Mouse (Mus musculus) forebrain, embryonic 10.5 days (tissue): Measurements from ENCODE around the gene Ibtk. TPM values are rescaled to one million over a fixed set of nuclear protein-coding genes. Genes with fewer than 3 reads are reported as not detected.

ENCODE experiments used
- DNase-seq: peaks from one replicate; pipeline ENCODE4 v3.0.0-alpha.2; 2017; ENCODE audit warnings: low spot score; ENCODE audit errors: extremely low spot score
- H3K27ac ChIP-seq: fragments of 300-500 bp; sonication (generic); 2 replicates; pipeline ENCODE4 v1.5.1; 2016; ENCODE audit warnings: mild to moderate bottlenecking
- H3K27me3 ChIP-seq: fragments of 300-500 bp; sonication (generic); 2 replicates; pipeline ENCODE4 v1.6.1; 2016; ENCODE audit warnings: mild to moderate bottlenecking; ENCODE audit not compliant: poor library complexity, severe bottlenecking
- H3K36me3 ChIP-seq: fragments of 300-500 bp; sonication (generic); replicated peaks from 2 replicates; pipeline ENCODE4 v1.6.1; 2016; ENCODE audit warnings: mild to moderate bottlenecking, moderate library complexity
- H3K4me1 ChIP-seq: fragments of 300-500 bp; sonication (generic); 2 replicates; pipeline ENCODE4 v1.6.1; 2016
- H3K4me3 ChIP-seq: fragments of 300-500 bp; sonication (generic); 2 replicates; pipeline ENCODE4 v1.5.1; 2016; ENCODE audit warnings: mild to moderate bottlenecking, moderate library complexity
- H3K9me3 ChIP-seq: fragments of 300-500 bp; sonication (generic); 2 replicates; pipeline ENCODE4 v1.6.1; 2016; ENCODE audit warnings: mild to moderate bottlenecking, moderate library complexity
- WGBS: fragments of 180-500 bp; shearing (Covaris S2); methylation state at CpG from one replicate; pipeline ENCODE4 v1.1.7; 2016; 5-methylcytosine and 5-hydroxymethylcytosine counted together
- polyA plus RNA-seq: library from polyadenylated mRNA; unstranded; fragments of >200 nt; fragmentation: Nextera tagmentation; extraction: Ambion mirVana; gene quantifications from 2 replicates; pipeline ENCODE4 v1.2.1, GENCODE M21; 2016

Gene Ibtk
- polyA plus RNA-seq, 1 experiment from 2014 or later = 35.5 TPM

DNA sequence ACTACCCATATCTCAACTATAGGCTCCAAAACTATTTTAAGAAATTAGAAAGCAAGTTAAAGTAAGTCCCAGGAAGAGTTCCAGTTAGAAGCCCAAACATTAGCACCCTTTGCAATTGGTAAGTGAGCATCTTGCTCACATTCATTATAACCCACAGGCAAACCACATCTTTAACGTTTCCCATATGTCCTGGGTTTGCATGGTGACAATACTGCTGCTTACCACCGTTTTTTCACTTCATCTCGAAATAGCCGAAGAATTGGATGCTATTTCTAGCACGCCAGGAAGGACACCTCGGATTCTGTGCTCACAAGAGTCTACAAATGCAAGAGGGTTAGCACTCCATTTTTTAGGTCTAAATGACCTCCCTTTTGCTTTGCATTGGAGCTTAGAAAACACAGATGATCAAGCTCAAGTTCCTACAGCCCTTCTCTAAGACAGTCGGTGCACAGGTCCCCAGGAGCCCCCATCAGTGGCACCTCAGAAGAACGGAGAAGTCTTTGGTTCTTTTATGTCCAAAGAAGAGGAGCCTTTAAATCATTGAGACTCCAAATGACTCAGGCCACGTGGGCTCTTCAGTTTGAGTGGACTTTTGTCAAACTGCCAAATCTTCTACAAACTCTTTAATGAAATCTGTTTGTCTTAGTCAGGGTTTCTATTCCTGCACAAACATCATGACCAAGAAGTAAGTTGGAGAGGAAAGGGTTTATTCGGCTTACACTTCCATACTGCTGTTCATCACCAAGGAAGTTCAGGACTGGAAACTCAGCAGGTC, 73.8 kb downstream of the Ibtk start:
- Histone ChIP-seq H3K4me1 (peaks cover 8% of the 10 kb centered on the region), H3K36me3 (no peaks in the 10 kb centered on the region), H3K4me3 (no peak overlapping the region), H3K9me3 (no peaks in the 10 kb centered on the region), H3K27ac (no peak overlapping the region), H3K27me3 (no peaks in the 10 kb centered on the region)
- no peak for DNase-seq
- 86% methylated on average over 10 of the region's 10 CpGs for WGBS

DNA sequence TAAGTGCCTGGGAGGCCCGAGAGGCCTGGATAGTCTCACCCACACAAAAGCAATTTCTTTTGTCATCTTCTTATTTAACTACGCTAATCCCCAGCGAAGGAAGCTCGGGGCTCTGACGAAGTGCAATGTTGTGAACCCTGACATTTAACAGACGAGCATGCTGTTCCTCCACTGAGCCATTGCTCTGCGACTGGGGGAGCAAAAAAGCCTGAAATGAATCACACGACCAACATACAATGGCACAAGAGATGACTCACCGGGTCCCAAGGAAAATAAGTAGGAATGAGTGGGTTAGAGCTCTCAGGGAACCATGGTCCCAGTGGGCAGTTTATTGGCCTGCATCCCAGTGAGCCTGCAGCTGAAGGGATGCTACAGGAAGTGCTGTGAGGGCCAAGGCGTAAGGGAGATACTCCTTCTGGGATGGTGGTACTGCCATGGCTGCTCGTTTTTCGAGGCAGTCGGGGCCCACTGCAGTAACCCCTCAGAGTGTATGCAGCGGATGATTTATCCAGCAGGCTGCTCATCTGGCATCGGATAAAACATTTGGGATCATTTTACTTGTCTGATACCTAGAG, 75.1 kb downstream of the Ibtk start:
- Histone ChIP-seq H3K36me3 (no peaks in the 10 kb centered on the region), H3K4me3 (no peak overlapping the region), H3K4me1 (peaks cover 8% of the 10 kb centered on the region), H3K27ac (no peak overlapping the region), H3K9me3 (no peaks in the 10 kb centered on the region), H3K27me3 (no peaks in the 10 kb centered on the region)
- WGBS = 68% methylated on average over 15 of the region's 15 CpGs
- no peak for DNase-seq

DNA sequence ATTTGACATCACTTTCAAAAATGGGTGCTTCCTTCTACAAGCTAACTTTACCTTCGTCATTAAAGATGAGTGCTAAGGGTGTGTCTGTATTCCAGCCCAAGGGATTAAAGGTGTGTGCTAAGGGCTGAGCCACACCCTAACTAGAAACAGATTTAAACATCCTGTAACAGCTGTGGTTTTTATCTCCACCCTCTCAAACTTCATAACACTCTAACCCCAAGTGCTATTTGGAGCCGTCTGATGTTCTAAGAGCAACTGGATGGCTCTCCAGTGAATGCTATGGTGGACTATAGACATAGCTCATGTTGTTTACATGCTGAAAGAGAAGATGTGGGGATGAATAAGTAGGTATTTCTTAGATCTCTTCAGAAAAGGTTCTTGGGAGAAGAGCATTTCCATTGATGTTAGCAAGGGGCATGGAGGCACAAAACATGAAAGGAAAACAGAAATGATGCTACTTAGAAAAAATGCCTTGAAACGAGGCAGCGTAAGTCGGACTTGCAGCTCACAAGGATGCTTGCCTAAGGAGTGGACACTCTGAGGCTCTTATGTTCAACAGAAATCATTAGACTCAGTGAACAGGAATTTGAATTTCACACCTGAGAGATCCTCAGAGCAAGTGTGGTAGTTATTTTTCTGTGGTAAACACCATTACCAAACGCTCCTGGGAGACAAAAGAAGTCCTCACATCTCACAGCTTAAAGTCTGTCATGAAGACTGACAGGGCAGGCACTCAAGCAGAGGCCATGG, 77.4 kb downstream of the Ibtk start:
- H3K4me1 ChIP-seq = peaks cover 8% of the 10 kb centered on the region
- no peaks in the 10 kb centered on the region for H3K27me3 ChIP-seq
- H3K27ac ChIP-seq = no peak overlapping the region
- WGBS = 88% methylated on average over 6 of the region's 6 CpGs
- H3K36me3 ChIP-seq = no peaks in the 10 kb centered on the region
- no peaks in the 10 kb centered on the region for H3K9me3 ChIP-seq
- H3K4me3 ChIP-seq = no peak overlapping the region
- no peak for DNase-seq

DNA sequence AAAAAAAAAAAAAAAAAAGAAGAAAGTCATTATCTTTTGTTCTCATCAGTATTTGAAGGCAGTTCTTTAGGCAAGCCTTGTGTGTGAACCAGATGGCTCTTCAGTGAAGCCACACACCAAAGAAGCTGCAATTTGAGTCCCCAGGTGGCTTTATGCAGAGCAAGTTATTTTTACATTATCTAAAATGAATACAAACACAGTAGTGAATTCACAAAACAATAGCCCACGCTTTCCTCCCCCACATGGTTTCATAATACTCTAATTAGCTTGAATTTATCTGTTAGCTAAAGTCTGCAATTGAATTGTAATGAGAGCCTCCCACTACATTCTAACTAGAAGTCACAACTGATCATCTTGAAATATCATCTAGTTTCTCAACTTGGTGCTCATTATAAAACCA, 84.8 kb downstream of the Ibtk start:
- DNase-seq = no peak
- H3K27ac ChIP-seq = no peak overlapping the region
- no peak overlapping the region for H3K4me3 ChIP-seq
- 70% methylated on average over 1 of the region's 1 CpGs for WGBS
- H3K36me3 ChIP-seq = no peaks in the 10 kb centered on the region
- no peaks in the 10 kb centered on the region for H3K27me3 ChIP-seq
- peaks cover 4% of the 10 kb centered on the region for H3K4me1 ChIP-seq
- no peaks in the 10 kb centered on the region for H3K9me3 ChIP-seq

DNA sequence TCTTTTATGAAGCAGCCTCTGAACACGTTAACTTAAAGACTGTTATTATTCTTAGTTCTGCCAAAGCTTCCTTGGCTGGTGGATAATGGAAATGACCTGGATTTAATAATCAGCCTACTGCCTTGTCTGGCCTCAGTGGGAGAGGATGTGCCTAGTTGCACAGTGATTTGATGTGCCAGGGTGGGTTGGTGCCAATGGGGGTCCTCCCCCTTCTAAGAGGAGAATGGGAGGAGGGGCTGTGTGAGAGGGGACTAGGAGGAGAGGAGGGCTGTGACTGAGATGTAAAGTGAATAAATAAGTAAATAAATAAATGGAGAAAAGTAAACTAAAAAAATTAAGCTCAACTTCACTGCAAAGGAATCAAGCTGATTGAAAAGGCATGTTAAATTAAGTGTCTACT, 85.3 kb downstream of the Ibtk start:
- no peak overlapping the region for H3K27ac ChIP-seq
- no peaks in the 10 kb centered on the region for H3K36me3 ChIP-seq
- no peaks in the 10 kb centered on the region for H3K9me3 ChIP-seq
- no peak overlapping the region for H3K4me3 ChIP-seq
- peaks cover 4% of the 10 kb centered on the region for H3K4me1 ChIP-seq
- WGBS = 79% methylated on average over 1 of the region's 1 CpGs
- no peak for DNase-seq
- H3K27me3 ChIP-seq = no peaks in the 10 kb centered on the region

DNA sequence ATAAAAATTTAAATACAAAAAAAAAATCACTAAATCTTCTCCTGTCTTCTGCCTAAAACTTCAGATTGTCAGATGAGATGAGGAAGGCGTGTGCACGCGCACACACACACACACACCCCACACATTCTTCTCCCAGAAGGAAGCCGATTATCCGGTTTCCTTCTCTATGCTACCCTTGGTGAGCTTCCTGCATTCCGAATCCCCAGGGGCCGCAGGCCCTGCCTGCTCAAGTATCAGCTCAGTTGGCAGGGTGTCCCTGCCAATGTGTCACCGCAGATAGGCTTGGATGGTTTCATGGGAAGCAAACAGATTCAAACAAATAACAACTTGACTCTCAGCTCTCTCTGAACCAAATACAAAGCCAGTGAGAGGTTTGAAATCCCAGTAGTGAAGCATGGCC, 86.0 kb downstream of the Ibtk start:
- no peaks in the 10 kb centered on the region for H3K36me3 ChIP-seq
- 27% methylated on average over 8 of the region's 8 CpGs for WGBS
- H3K27ac ChIP-seq = no peak overlapping the region
- DNase-seq = no peak
- no peak overlapping the region for H3K4me3 ChIP-seq
- no peaks in the 10 kb centered on the region for H3K9me3 ChIP-seq
- peaks cover 4% of the 10 kb centered on the region for H3K4me1 ChIP-seq
- H3K27me3 ChIP-seq = no peaks in the 10 kb centered on the region

DNA sequence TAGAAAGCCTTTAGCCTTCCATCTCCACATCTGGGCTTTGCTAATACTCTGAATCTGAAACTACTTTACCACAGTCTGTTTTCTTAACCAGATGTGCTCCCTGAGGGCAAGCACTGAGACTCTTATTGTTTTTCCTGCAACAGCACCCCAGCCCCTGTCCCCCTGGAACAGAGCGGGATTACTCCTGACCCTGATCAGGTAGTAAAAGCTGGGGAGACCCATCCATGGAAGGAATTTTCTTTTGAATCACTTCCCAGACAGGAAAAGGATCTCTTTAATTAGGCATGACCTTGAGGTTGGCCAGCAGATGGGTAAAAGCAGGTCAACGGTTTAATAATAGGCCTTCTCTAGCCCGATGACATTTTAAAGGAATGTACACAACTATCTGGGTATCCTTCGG, 95.7 kb downstream of the Ibtk start:
- Histone ChIP-seq H3K36me3 (no peaks in the 10 kb centered on the region), H3K27ac (no peak overlapping the region), H3K4me1 (no peaks in the 10 kb centered on the region), H3K27me3 (no peaks in the 10 kb centered on the region), H3K4me3 (no peak overlapping the region), H3K9me3 (no peaks in the 10 kb centered on the region; the same call in 1 of the 2 replicates)
- WGBS = 73% methylated on average over 4 of the region's 4 CpGs
- DNase-seq = no peak

DNA sequence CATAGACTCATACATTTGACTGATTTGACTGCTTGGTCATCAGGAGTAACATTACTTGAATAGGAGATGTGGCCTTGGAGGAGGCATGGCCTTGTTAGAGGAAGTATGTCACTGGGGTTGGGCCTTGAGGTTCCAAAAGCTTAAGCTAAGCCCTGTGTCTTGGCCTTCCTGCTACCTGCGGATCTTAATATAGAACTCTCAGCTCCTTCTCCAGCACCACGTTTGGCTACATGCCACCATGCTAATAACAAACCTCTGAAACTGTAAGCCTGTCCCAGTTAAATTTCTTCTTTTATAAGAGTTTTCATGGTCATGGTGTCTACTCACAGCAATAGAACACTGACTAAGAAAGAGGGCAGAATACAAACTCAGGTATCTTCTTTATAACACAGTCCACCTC, 110.9 kb downstream of the Ibtk start:
- WGBS = 83% methylated on average over 2 of the region's 2 CpGs

More for the DNA sequence above, 110.9 kb downstream of the Ibtk start:
- no peaks in the 10 kb centered on the region for H3K4me1 ChIP-seq
- no peak overlapping the region for H3K27ac ChIP-seq
- H3K36me3 ChIP-seq = no peaks in the 10 kb centered on the region
- no peak for DNase-seq
- no peak overlapping the region for H3K4me3 ChIP-seq
- no peaks in the 10 kb centered on the region for H3K9me3 ChIP-seq
- H3K27me3 ChIP-seq = no peaks in the 10 kb centered on the region

Other genes starting within 250 kb of the Ibtk start
- gene Tpbg, start 93.0 kb upstream of the Ibtk start, polyA plus RNA-seq = 24.9 and 25.8 TPM in 2 replicates